Mouse (Mus musculus) G1E (cell line): ENCODE measurements around the gene Trpv5.

Experiments used
- CTCF ChIP-seq: IDR thresholded peaks from 2 replicates; pipeline ENCODE4 v1.5.1; 2012; ENCODE audit warnings: low read depth, low read length, inconsistent platforms, mixed read lengths
- GATA1 ChIP-seq: IDR thresholded peaks from 2 replicates; pipeline ENCODE4 v1.6.1; 2012; ENCODE audit warnings: borderline replicate concordance, low read length, inconsistent platforms, mixed read lengths
- POLR2AphosphoS5 ChIP-seq: IDR thresholded peaks from 2 replicates; pipeline ENCODE4 v1.6.1; 2012; ENCODE audit warnings: low read depth, low read length, inconsistent platforms; ENCODE audit not compliant: insufficient replicate concordance
- TAL1 ChIP-seq: conservative IDR thresholded peaks from 2 replicates; pipeline ENCODE4 v1.6.1; 2012; ENCODE audit warnings: low read depth, low read length, inconsistent platforms, mixed read lengths

DNA sequence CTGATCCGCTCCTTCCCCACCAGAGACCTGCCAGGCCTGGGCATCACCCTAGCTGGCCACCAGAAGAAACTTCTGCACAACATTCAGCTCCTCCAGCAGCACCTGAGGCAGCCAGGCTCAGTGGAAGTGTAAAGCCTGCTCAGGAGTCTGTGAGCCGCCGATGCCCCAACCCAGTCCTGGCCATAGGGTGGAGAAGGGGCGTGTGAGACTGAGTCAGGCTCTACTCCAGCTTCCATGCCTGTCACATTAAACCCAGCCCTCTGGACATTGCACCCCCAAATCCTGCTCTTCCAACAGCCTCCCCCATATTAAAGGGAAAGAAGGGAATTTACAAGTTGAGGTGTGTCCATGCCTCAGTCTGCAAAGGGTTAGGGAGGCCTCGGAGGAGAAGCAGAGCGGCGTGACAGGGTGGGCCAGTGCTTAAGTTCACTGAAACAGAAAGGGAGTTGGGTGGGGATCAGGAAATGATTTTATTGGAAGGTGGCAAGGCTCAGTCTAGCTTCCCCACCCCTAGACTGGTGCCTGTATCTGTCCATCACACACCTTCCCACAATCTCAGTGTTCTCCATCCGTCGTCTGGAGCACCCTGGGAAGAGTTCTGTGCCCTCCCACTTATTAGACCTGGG lies 60.3 kb downstream of the Trpv5 start:
- no peak for TF ChIP-seq GATA1
- TF ChIP-seq CTCF, result no peak
- TF ChIP-seq TAL1, result no peak
- TF ChIP-seq POLR2AphosphoS5, result no peak
